Mouse (Mus musculus): Measurements from ENCODE around the gene Pla2g15. TPM values are rescaled to one million over a fixed set of nuclear protein-coding genes. Genes with fewer than 3 reads are reported as not detected.

Pla2g15 gene
- total RNA-seq, 2 experiments from 2014 or later = 19.4 to 23.1 TPM

Other genes starting within 250 kb of the Pla2g15 start
- 1 to 10 TPM; 7.7 to 8.9 TPM for gene Pskh1, start 250.0 kb upstream of the Pla2g15 start, total RNA-seq (2021)
- 1 to 10 TPM in 1 of 2 experiments, under 1 TPM in 1; 0.76 to 1.6 TPM for gene Ctrl, start 216.5 kb upstream of the Pla2g15 start, total RNA-seq (2021)
- gene Psmb10, start 212.0 kb upstream of the Pla2g15 start, total RNA-seq (2021) = 10 to 100 TPM; 58.6 to 70.6 TPM
- 10 to 100 TPM; 44.9 to 49.5 TPM for gene Lcat, start 207.0 kb upstream of the Pla2g15 start, total RNA-seq (2021)
- gene Slc12a4, start 184.3 kb upstream of the Pla2g15 start, total RNA-seq (2021) = 10 to 100 TPM; 23.0 to 25.7 TPM
- gene Dpep3, start 171.0 kb upstream of the Pla2g15 start, total RNA-seq (2021) = not detected
- gene Dus2, start 159.1 kb upstream of the Pla2g15 start, total RNA-seq (2021) = 10 to 100 TPM; 18.2 to 18.8 TPM
- not detected for gene Dpep2nb, start 144.4 kb upstream of the Pla2g15 start, total RNA-seq (2021)
- 10 to 100 TPM; 13.9 TPM for gene Ddx28, start 138.5 kb upstream of the Pla2g15 start, total RNA-seq (2021)
- gene Nfatc3, start 91.6 kb upstream of the Pla2g15 start, total RNA-seq (2021) = 10 to 100 TPM in 1 of 2 experiments, 1 to 10 TPM in 1; 9.6 to 13.2 TPM
- under 1 TPM in 1 of 2 experiments, not detected in 1; 0.07 TPM for gene Esrp2, start 13.4 kb upstream of the Pla2g15 start, total RNA-seq (2021)
- 10 to 100 TPM; 19.8 to 24.9 TPM for gene Slc7a6, start 18.5 kb downstream of the Pla2g15 start, total RNA-seq (2021)
- gene Slc7a6os, start 60.5 kb downstream of the Pla2g15 start, total RNA-seq (2021) = 10 to 100 TPM; 24.6 to 27.4 TPM
- 10 to 100 TPM; 33.1 to 34.2 TPM for gene Prmt7, start 60.5 kb downstream of the Pla2g15 start, total RNA-seq (2021)
- gene Smpd3, start 187.6 kb downstream of the Pla2g15 start, total RNA-seq (2021) = 10 to 100 TPM; 77.7 to 84.8 TPM